In the genomic region with DNA sequence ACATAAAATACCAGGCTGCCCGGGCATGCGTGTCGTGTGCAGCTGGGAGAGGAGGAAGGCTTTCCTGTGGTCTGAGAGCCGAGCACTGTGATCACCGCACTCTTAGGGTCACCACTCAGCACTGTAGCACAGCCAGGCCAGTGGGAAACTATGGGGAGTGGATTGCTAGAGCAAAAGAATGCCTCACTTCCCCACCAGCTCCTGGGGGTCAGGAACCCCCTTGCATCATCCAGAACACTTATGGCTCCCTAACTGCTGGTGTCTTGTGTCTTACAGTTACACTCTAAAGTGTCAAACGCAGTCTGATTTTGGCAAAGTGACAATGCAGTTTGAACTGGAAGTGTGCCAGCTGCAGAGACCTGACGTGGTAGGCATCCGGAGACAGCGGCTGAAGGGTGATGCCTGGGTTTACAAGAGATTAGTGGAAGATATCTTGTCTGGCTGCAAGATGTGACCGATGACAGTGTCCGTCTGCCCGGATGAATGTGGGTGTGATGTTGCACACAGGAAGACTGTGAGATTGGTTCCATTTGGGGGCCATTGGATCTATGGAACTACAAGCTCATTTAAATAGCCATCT, we compare ENCODE assay signal across 10 mouse cellular contexts.
DNase-seq lines count a peak whose midpoint lies in the region; ATAC-seq and TF ChIP-seq lines count a peak whose summit lies in the region.
"Had no signal": no experiment of that assay in that cellular context is flagged by ENCODE, and none has a peak within 500 bp of the region (broad histone marks: within the 10 kb centered on the region; RNA-seq: fewer than 3 reads in every experiment).

No protein-coding gene starts in this region.

- H3K4me3 ChIP-seq in embryonic facial prominence, embryonic 14.5 days (ENCODE audit: low read depth, low read length), result no peak overlapping the region
- no peak overlapping the region for H3K4me3 ChIP-seq in embryonic facial prominence, embryonic 10.5 days
- no peak overlapping the region for H3K4me3 ChIP-seq in cerebellum, adult 2 months (replicated peaks; ENCODE audit: insufficient read depth, low read depth, low read length)
- H3K4me3 ChIP-seq: heart, embryonic 10.5 days; limb, embryonic 13.5 days had no signal

- no peaks in the 10 kb centered on the region for H3K9me3 ChIP-seq in embryonic facial prominence, embryonic 14.5 days (ENCODE audit: control insufficient read depth, low read length)
- no peaks in the 10 kb centered on the region for H3K9me3 ChIP-seq in embryonic facial prominence, embryonic 10.5 days
- H3K9me3 ChIP-seq: heart, embryonic 10.5 days; limb, embryonic 13.5 days had no signal

- H3K4me1 ChIP-seq in embryonic facial prominence, embryonic 14.5 days (ENCODE audit: control insufficient read depth, insufficient read depth, low read length), result no peaks in the 10 kb centered on the region
- no peaks in the 10 kb centered on the region for H3K4me1 ChIP-seq in embryonic facial prominence, embryonic 10.5 days
- no peaks in the 10 kb centered on the region for H3K4me1 ChIP-seq in cerebellum, adult 2 months (ENCODE audit: control insufficient read depth, insufficient read depth, low read length)
- H3K4me1 ChIP-seq: heart, embryonic 10.5 days; limb, embryonic 13.5 days had no signal

- H3K27me3 ChIP-seq in embryonic facial prominence, embryonic 14.5 days (replicated peaks; ENCODE audit: control insufficient read depth, insufficient read depth, low read length), result no peaks in the 10 kb centered on the region
- no peaks in the 10 kb centered on the region for H3K27me3 ChIP-seq in embryonic facial prominence, embryonic 10.5 days (replicated peaks; ENCODE audit: low read depth, poor library complexity, severe bottlenecking)
- H3K27me3 ChIP-seq in cerebellum, adult 2 months (ENCODE audit: control insufficient read depth, insufficient read depth, low read length), result no peaks in the 10 kb centered on the region
- H3K27me3 ChIP-seq: limb, embryonic 13.5 days had no signal

- TF ChIP-seq CTCF in brain, embryonic 14.5 days (IDR thresholded peaks at IDR 0.05; ENCODE audit: borderline replicate concordance, extremely low read depth, insufficient read depth, insufficient read length), result no peak
- TF ChIP-seq CTCF in cerebellum, adult 2 months (IDR thresholded peaks at IDR 0.05; ENCODE audit: borderline replicate concordance, insufficient read depth, low read depth, low read length), result no peak

- no peak for ATAC-seq in embryonic facial prominence, embryonic 14.5 days (ENCODE audit: low read depth)

- no peak overlapping the region for H3K4me2 ChIP-seq in embryonic facial prominence, embryonic 14.5 days (ENCODE audit: low read depth, low read length)
- H3K4me2 ChIP-seq: limb, embryonic 13.5 days had no signal

- TF ChIP-seq POLR2A in brain, embryonic 14.5 days (IDR thresholded peaks at IDR 0.05; ENCODE audit: borderline replicate concordance, extremely low read depth, insufficient read depth, insufficient read length, poor library complexity, severe bottlenecking), result no peak
- no peak for TF ChIP-seq POLR2A in cerebellum, adult 2 months (IDR thresholded peaks at IDR 0.05; ENCODE audit: borderline replicate concordance, insufficient read depth, low read length)

- no peak overlapping the region for H3K27ac ChIP-seq in embryonic facial prominence, embryonic 14.5 days (replicated peaks; ENCODE audit: low read depth, low read length)
- H3K27ac ChIP-seq in embryonic facial prominence, embryonic 10.5 days (replicated peaks), result no peak overlapping the region
- no peak overlapping the region for H3K27ac ChIP-seq in cerebellum, adult 2 months (ENCODE audit: insufficient read depth, low read length)
- H3K27ac ChIP-seq: heart, embryonic 10.5 days; limb, embryonic 13.5 days had no signal

- 83% methylated on average over 12 of the region's 12 CpGs for WGBS in embryonic facial prominence, embryonic 14.5 days
- WGBS in embryonic facial prominence, embryonic 10.5 days, result 94% methylated on average over 12 of the region's 12 CpGs
- 37% methylated on average over 12 of the region's 12 CpGs for WGBS in cerebellum, adult 2 months

- DNase-seq in embryonic facial prominence, embryonic 14.5 days (ENCODE audit: low spot score), result peak; percentile 11
- DNase-seq in embryonic facial prominence, embryonic 10.5 days (ENCODE audit: low spot score), result no peak
- peak; percentile 11 to 27 for DNase-seq in kidney, postnatal 4 days
- no peak for DNase-seq in kidney, adult 8-10 months
- DNase-seq in 416B (ENCODE audit: low read depth), result peak; percentile 74
- peak; percentile 62 for DNase-seq in brain, embryonic 14.5 days (ENCODE audit: low read depth)
- DNase-seq in testis, postnatal 10 days (ENCODE audit: low spot score), result no peak
- no peak for DNase-seq in cerebellum, adult 2 months

- no peak overlapping the region for H3K9ac ChIP-seq in embryonic facial prominence, embryonic 14.5 days (ENCODE audit: low read depth, low read length)
- H3K9ac ChIP-seq: limb, embryonic 13.5 days had no signal

- H3K36me3 ChIP-seq in embryonic facial prominence, embryonic 14.5 days (ENCODE audit: control insufficient read depth, insufficient read depth, low read length), result peaks cover 9% of the 10 kb centered on the region; the same call in 1 of the 2 replicates
- peaks cover 71% of the 10 kb centered on the region for H3K36me3 ChIP-seq in embryonic facial prominence, embryonic 10.5 days (replicated peaks)

Comparison
In these comparisons a context has a peak if more than half of its experiments do, and no peak if none do; other contexts are left out.
1. DNase-seq: peak in embryonic facial prominence, embryonic 14.5 days (single experiment), kidney, postnatal 4 days (2 of 2), 416B (single experiment) and brain, embryonic 14.5 days (single experiment); none in embryonic facial prominence, embryonic 10.5 days (single experiment), kidney, adult 8-10 months (0 of 2), testis, postnatal 10 days (single experiment) and cerebellum, adult 2 months (0 of 2).